Mouse (Mus musculus) ES-CJ7 (cell line): Measurements from ENCODE around the gene Cog3.
A peak's percentile ranks its signal among the peaks of the same experiment; 100 is the strongest.
"Not testable (repeated sequence)": the region's sequence is repeated elsewhere in the genome, so short reads cannot be mapped to it uniquely, and the experiment has no call there.

Source experiments
- DNase-seq: peaks from one replicate; pipeline ENCODE4 v3.0.0; 2011; ENCODE audit warnings: low read depth, low spot score

Gene Cog3

GRCm38 (mm10) chr14:75753991-75754817 is at the start of gene Cog3:
Gene Cog3, minus strand, starts transcription at chr14:75754517.
- peak; percentile 90 for DNase-seq

- DNase-seq = no peak
Measured at GRCm38 (mm10) chr14:75797769-75798386, 43.6 kb upstream of the Cog3 start.

- DNase-seq = no peak
Measured at GRCm38 (mm10) chr14:75795918-75796317, 41.6 kb upstream of the Cog3 start.

DNA sequence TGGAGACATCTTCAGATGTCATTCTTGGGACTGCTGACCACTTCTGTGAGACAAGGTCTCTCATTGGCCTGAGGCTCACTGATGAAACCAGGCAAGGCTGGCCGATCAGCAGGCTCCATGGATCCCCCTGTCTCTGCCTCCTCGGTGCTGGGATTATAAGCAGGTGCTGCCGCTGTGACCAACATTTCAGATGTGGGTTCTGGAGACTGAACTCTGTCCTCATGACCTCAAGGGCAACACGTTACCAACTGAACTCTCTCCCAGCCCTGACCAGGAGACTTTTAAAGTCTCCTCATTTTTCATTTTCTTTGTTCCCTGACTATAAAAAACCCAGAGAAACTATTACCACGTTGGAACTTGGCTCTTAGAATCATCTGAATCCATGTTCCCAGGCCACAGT is 40.4 kb upstream of the Cog3 start:
- no peak for DNase-seq

DNA sequence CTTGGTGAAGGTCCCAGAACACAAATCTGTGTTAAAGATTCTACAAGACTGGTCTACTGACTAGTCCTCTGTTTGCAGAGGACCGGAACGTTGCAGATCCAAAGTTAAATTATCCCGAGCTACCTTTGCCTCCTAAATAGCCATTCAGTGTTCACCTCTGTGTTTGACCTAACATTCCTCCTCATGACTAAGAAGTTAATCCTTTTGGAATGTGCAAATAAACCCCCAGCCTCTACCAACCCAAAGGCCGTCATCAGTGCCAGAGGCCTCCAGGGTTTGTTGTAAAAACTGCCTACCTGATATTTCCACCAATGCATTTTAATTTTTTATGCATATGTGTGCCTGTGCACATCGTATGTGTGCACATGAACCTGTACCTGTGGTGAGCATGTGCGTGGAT is 40.0 kb upstream of the Cog3 start:
- DNase-seq = no peak

DNA sequence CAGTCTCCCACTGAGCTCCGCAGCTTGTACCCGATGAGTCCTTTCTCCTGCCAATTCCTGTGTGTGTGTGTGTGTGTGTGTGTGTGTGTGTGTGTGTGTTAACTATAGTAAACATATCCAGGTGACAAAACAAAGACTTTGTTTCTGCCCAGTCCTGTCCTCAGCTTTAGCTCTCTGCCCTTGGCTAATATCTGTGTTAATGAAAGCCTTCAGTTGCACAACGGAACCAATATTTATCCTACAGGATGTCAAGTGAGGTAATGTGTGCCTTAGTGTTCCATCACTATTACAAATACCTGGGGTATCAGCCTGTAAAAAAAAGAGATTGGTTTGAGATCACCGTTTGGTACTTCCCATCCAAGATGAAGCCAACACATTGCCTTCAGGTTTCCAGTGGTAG is 38.8 kb upstream of the Cog3 start:
- no peak for DNase-seq

- DNase-seq = no peak
Measured at GRCm38 (mm10) chr14:75791372-75791771, 37.1 kb upstream of the Cog3 start.

DNA sequence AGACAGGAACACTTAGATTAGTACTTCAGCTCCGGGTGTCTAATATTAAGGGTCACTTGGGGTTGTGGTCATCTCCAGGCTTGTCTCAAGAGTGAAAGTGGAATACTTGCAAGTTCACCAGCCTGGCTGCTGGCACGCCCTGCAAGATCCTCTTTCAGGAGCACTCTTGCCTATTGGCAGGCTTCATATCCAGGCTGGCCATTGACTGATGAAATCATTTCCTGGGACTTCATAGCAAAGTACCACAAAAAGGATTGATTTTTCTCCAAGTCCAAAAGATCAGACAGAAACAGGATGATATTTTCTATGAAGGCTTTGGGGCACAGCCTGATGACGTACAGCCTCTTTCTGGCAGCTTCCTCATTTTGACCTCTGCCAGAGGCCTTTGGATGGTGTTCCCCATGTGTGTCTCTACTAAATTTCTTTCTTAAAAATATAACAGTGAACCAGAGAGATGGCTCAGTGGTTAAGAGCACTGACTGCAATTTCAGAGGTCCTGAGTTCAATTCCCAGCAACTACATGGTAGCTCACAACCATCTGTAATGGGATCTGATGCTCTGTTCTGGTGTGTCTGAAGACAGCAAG is 36.2 kb upstream of the Cog3 start:
- DNase-seq = no peak

GRCm38 (mm10) chr14:75789291-75789690 is 35.0 kb upstream of the Cog3 start:
- no peak for DNase-seq

DNA sequence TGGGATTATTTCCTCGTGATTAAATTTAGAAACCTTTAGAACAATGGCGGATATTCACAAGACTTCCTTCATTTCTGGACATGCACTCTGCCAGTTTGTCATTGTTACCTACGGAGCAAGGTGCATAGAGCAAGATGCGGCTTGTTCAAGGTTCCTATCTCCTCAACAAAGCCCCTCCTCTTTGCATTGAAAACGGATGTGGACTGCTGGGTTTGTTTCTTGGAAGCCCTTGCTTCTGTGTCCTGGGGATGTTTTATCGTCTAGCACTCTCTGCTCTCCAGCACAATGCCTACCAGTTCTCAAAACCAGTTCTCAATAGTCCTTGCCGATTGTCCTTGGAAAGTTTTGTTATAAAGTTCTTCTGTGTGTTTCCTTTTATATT is 33.5 kb upstream of the Cog3 start:
- peak; percentile 37 for DNase-seq

DNA sequence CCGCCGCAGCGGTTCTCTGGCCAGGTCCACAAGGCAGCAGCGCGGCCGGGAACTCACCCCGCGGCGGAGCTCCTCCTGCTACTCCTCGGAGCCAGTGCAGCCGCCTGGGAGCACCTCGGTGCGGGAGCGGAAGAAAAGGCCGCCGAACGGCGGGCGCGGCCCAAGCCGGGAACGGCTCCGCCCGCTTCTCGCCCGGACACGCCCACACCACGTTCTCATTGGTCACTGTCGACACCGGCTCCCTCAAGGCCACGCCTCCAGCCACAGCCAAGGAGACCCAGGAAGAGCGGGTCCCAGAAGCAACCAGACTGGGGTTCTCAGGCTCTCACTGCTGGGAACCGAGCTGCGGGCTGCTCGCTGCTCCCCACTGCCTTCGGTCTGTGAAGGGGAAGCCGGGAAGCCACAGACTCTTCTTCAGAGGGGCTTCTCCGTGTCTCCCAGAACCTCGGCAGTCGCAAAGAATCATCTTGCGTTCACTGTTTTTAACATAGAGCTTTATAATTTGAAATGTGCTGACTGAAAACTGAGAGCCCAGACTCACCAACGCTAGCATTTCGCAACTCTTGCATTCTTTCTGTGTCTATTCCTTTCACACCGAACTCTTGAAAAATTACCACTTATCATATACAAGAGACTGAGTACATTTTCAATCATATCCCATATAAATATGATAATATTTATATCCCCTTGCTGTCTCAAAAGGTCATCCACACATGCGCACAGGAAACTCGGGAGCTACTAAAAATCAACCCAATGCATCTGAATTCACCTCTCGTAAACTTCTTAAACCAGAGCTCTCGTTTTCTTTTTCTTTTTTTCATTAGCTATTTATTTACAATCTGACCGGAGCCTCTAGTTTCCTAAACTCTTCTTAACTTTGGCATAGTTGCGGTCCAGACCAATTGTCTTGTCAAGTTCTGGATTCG is 32.8 kb upstream of the Cog3 start, which contains the start of gene Slc25a30:
Slc25a30 (minus strand) TSS at position 170 of the 926 bp plus-strand sequence.
- peak; percentile 97 for DNase-seq

GRCm38 (mm10) chr14:75786424-75786867 is 32.1 kb upstream of the Cog3 start:
- DNase-seq = peak; percentile 91

DNA sequence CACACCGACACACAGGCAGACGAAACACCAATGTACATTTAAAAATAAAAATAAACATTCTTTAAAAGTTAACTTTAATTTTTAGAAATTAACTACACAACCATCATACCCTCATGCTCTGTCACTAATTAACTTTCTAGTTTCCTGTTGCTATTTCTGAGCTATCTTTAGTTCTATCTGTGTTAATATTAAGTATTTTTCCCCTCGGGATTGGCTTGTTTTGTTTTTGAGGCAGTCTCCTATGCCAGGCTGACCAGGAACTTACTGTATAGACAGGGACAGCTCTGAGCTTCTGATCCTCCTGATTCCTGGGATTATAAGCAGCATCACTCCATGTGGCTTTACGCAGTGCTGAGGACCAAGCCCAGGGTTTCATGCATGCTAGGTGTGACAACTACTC is 25.6 kb upstream of the Cog3 start:
- DNase-seq = no peak

- no peak for DNase-seq
Measured at GRCm38 (mm10) chr14:75776637-75777036, 22.3 kb upstream of the Cog3 start.

GRCm38 (mm10) chr14:75773431-75773830 is 19.1 kb upstream of the Cog3 start:
- DNase-seq = no peak

DNA sequence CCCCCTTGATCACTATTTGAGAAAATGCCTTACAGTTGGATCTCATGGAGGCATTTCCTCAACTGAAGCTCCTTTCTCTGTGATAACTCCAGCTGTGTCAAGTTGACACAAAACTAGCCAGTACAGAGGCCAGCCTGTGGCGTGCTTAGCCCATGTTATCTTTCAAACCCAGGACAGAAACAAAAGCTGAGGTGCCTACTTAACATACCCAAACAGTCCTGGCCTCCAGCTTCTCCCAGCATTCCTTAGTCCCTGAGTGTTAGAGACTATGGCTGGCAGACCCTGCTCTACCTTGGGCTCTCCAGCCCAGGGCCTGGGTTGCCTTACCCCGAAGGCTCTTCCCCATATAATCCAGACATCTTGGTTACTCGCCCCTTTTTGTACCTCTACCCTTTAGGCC is 18.1 kb upstream of the Cog3 start:
- not testable (repeated sequence) for DNase-seq

- DNase-seq = peak; percentile 53
Measured at GRCm38 (mm10) chr14:75771101-75771501, 16.8 kb upstream of the Cog3 start.

GRCm38 (mm10) chr14:75769334-75769733 is 15.0 kb upstream of the Cog3 start:
- no peak for DNase-seq

DNA sequence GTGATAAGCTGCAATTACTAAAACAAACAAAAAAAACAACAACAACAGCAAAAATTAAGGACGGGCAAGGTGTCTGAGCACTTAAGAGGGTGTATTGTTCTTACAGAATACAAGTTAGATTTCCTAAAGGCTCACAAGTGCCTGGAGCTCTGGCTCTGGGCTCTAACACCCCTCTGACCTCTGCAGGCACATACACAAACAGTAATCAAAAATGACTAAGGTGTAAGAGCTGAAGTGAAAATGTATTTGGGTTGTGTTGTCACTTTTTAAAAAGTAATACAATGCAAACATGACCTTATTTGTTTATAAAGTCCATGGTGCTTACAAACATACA is 13.9 kb upstream of the Cog3 start:
- no peak for DNase-seq

GRCm38 (mm10) chr14:75767492-75768274 is 13.4 kb upstream of the Cog3 start:
- peak; percentile 93 for DNase-seq
